Mouse (Mus musculus): ENCODE measurements around the gene A530016L24Rik. TPM values are rescaled to one million over a fixed set of nuclear protein-coding genes. Genes with fewer than 3 reads are reported as not detected.
A peak's percentile ranks its signal among the peaks of the same experiment; 100 is the strongest.

Gene A530016L24Rik
- polyA plus RNA-seq, 1 experiment from 2014 or later = not detected

DNA sequence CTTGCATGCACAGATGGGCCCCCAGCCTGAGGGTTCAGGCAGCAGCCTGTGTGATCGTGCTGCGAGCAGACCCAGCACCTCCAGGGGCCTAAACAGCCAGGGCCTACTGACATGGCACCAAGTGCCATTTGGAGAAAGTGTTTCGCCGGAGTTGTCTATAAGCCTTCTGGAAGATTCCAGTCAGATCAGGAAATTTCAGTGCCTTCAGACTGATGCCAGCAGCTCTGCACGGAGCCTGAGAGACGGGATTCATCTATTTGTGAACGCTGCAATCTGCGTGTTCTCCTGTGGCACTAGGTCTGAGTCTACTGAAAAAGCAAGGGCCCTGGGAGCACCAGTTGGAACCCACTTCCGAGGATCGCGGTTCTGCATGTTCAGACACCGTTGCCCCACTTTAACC is 51.1 kb downstream of the A530016L24Rik start:
- no peak for ATAC-seq (ENCODE audit: low FRiP score)
- Histone ChIP-seq H3K4me1 (peaks cover 48% of the 10 kb centered on the region), H3K9me3 (no peaks in the 10 kb centered on the region), H3K27me3 (peaks cover 8% of the 10 kb centered on the region; the same call in 1 of the 2 replicates), H3K36me3 (replicated peaks) (no peaks in the 10 kb centered on the region), H3K4me2 (no peak overlapping the region), H3K4me3 (replicated peaks) (no peak overlapping the region), H3K27ac (peak overlapping the region; percentile 93), H3K9ac (no peak overlapping the region)
- WGBS = 92% methylated on average over 12 of the region's 12 CpGs

DNA sequence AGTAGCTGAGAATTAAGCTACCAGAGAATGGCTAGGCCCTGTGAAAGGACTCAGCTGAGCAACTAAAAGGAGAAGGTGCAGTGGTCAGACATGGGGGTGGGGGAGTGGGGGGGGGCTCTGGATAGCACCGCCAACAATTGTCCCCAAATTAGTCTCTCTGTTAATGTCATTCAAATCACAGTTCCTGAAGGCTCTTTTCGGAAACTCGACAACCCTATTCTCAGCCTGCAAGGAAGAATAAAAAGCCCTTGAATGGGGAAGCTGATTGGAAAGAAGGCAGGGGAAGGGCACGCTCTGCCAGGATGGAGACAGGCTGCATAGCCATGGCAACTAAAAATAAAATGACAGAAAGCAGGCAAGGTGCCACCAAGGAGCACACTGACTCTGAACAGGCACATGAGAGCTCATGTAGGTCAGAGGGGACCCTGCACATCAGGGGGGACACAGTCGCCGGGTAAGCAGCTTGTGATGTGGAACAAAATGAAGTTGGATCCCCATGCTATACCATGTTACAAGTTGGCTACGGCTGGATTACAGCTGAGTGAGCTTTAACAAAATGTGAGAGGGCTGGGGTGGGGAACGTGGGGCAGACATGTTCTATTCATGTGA is 52.3 kb downstream of the A530016L24Rik start:
- Histone ChIP-seq H3K4me3 (replicated peaks) (no peak overlapping the region), H3K27me3 (peaks cover 8% of the 10 kb centered on the region; the same call in 1 of the 2 replicates), H3K4me1 (peaks cover 57% of the 10 kb centered on the region), H3K27ac (peak overlapping the region; percentile 93), H3K36me3 (replicated peaks) (no peaks in the 10 kb centered on the region), H3K9ac (peak overlapping the region; percentile 44; the same call in 1 of the 2 replicates), H3K9me3 (no peaks in the 10 kb centered on the region), H3K4me2 (peak overlapping the region; percentile 27)
- ATAC-seq (ENCODE audit: low FRiP score) = peak; percentile 87
- 5% methylated on average over 8 of the region's 8 CpGs for WGBS

GRCm38 (mm10) chr12:112542257-112542919 is 53.1 kb downstream of the A530016L24Rik start:
- peak overlapping the region; percentile 44; the same call in 1 of the 2 replicates for H3K9ac ChIP-seq
- H3K27ac ChIP-seq = peak overlapping the region; percentile 93
- no peaks in the 10 kb centered on the region for H3K9me3 ChIP-seq
- H3K36me3 ChIP-seq (replicated peaks) = no peaks in the 10 kb centered on the region
- H3K4me1 ChIP-seq = peaks cover 57% of the 10 kb centered on the region
- WGBS = 37% methylated on average over 13 of the region's 13 CpGs
- peak; percentile 37; the same call in 1 of the 2 replicates for ATAC-seq (ENCODE audit: low FRiP score)
- no peak overlapping the region for H3K4me3 ChIP-seq (replicated peaks)
- peak overlapping the region; percentile 22; the same call in 1 of the 2 replicates for H3K4me2 ChIP-seq
- H3K27me3 ChIP-seq = peaks cover 8% of the 10 kb centered on the region; the same call in 1 of the 2 replicates

DNA sequence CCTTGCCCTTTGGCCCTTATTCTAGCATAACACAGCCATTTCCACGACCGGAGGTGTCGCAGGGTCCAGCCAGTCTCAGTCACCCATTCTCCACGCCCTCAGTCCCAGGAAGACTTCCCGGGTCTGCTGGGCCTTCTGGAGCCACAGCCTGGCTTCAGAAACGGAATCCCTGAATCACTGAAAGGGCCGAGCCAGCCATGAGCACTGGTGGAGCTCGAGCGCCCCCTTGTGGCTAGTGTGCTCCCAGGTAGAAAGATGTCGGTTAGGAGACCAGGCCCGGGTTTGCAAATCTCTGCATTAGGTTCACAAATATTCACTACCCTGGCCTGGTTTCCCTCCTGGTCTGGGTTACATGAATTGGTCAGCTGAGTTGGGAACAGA is 53.7 kb downstream of the A530016L24Rik start:
- H3K4me1 ChIP-seq = peaks cover 57% of the 10 kb centered on the region
- WGBS = under 1% methylated on average over 11 of the region's 11 CpGs
- peak overlapping the region; percentile 93 for H3K27ac ChIP-seq
- peak; percentile 30; the same call in 1 of the 2 replicates for ATAC-seq (ENCODE audit: low FRiP score)
- peaks cover 7% of the 10 kb centered on the region; the same call in 1 of the 2 replicates for H3K27me3 ChIP-seq
- H3K36me3 ChIP-seq (replicated peaks) = no peaks in the 10 kb centered on the region
- H3K4me2 ChIP-seq = peak overlapping the region; percentile 22; the same call in 1 of the 2 replicates
- peak overlapping the region; percentile 44; the same call in 1 of the 2 replicates for H3K9ac ChIP-seq
- no peaks in the 10 kb centered on the region for H3K9me3 ChIP-seq
- no peak overlapping the region for H3K4me3 ChIP-seq (replicated peaks)

- no peak overlapping the region for H3K27ac ChIP-seq
- no peaks in the 10 kb centered on the region for H3K36me3 ChIP-seq (replicated peaks)
- WGBS = 74% methylated on average over 9 of the region's 9 CpGs
- ATAC-seq (ENCODE audit: low FRiP score) = no peak
- peaks cover 4% of the 10 kb centered on the region; the same call in 1 of the 2 replicates for H3K27me3 ChIP-seq
- H3K4me3 ChIP-seq (replicated peaks) = no peak overlapping the region
- peaks cover 57% of the 10 kb centered on the region for H3K4me1 ChIP-seq
- no peak overlapping the region for H3K9ac ChIP-seq
- no peak overlapping the region for H3K4me2 ChIP-seq
- no peaks in the 10 kb centered on the region for H3K9me3 ChIP-seq
Observed at GRCm38 (mm10) chr12:112543941-112544340, 54.7 kb downstream of the A530016L24Rik start.

- Histone ChIP-seq H3K36me3 (replicated peaks) (no peaks in the 10 kb centered on the region), H3K4me3 (replicated peaks) (no peak overlapping the region), H3K9ac (0 out of 2 replicates have a peak overlapping the region, but pooled peaks have one; percentile 8), H3K27me3 (peaks cover 4% of the 10 kb centered on the region; the same call in 1 of the 2 replicates), H3K4me2 (no peak overlapping the region), H3K9me3 (no peaks in the 10 kb centered on the region), H3K27ac (peak overlapping the region; percentile 65), H3K4me1 (peaks cover 56% of the 10 kb centered on the region)
- ATAC-seq (ENCODE audit: low FRiP score) = no peak
- WGBS = 28% methylated on average over 12 of the region's 12 CpGs
Observed at GRCm38 (mm10) chr12:112544946-112545701, 55.9 kb downstream of the A530016L24Rik start.

GRCm38 (mm10) chr12:112546110-112546509 is 56.9 kb downstream of the A530016L24Rik start:
- WGBS = 86% methylated on average over 8 of the region's 8 CpGs
- H3K27ac ChIP-seq = peak overlapping the region; percentile 65; the same call in 1 of the 2 replicates

GRCm38 (mm10) chr12:112549287-112549686 is 60.0 kb downstream of the A530016L24Rik start:
- no peak for ATAC-seq (ENCODE audit: low FRiP score)
- Histone ChIP-seq H3K4me1 (peaks cover 40% of the 10 kb centered on the region), H3K4me3 (replicated peaks) (no peak overlapping the region), H3K4me2 (no peak overlapping the region), H3K9ac (no peak overlapping the region), H3K27me3 (peaks cover 6% of the 10 kb centered on the region; the same call in 1 of the 2 replicates), H3K9me3 (no peaks in the 10 kb centered on the region), H3K36me3 (replicated peaks) (no peaks in the 10 kb centered on the region), H3K27ac (no peak overlapping the region)
- WGBS = 97% methylated on average over 1 of the region's 1 CpGs

More at GRCm38 (mm10) chr12:112546110-112546509, 56.9 kb downstream of the A530016L24Rik start:
- H3K27me3 ChIP-seq = peaks cover 4% of the 10 kb centered on the region; the same call in 1 of the 2 replicates
- no peak for ATAC-seq (ENCODE audit: low FRiP score)
- H3K4me3 ChIP-seq (replicated peaks) = no peak overlapping the region
- H3K36me3 ChIP-seq (replicated peaks) = no peaks in the 10 kb centered on the region
- H3K4me2 ChIP-seq = no peak overlapping the region
- H3K9ac ChIP-seq = no peak overlapping the region
- no peaks in the 10 kb centered on the region for H3K9me3 ChIP-seq
- peaks cover 46% of the 10 kb centered on the region for H3K4me1 ChIP-seq

Other genes starting within 250 kb of the A530016L24Rik start
- gene Tmem179, start 27.3 kb downstream of the A530016L24Rik start, polyA plus RNA-seq (2016; fragmentation: Nextera tagmentation; extraction: Ambion mirVana) = 10.7 and 11.5 TPM in 2 replicates
- gene Inf2, start 99.3 kb downstream of the A530016L24Rik start, polyA plus RNA-seq (2016; fragmentation: Nextera tagmentation; extraction: Ambion mirVana) = 0.70 and 1.3 TPM in 2 replicates
- 2.0 and 2.8 TPM in 2 replicates for gene Adssl1, start 130.6 kb downstream of the A530016L24Rik start, polyA plus RNA-seq (2016; fragmentation: Nextera tagmentation; extraction: Ambion mirVana)
- 151 and 173 TPM in 2 replicates for gene Siva1, start 155.2 kb downstream of the A530016L24Rik start, polyA plus RNA-seq (2016; fragmentation: Nextera tagmentation; extraction: Ambion mirVana)
- gene Akt1, start 185.4 kb downstream of the A530016L24Rik start, polyA plus RNA-seq (2016; fragmentation: Nextera tagmentation; extraction: Ambion mirVana) = 47.0 and 71.6 TPM in 2 replicates
- gene Zbtb42, start 189.4 kb downstream of the A530016L24Rik start, polyA plus RNA-seq (2016; fragmentation: Nextera tagmentation; extraction: Ambion mirVana) = 4.6 and 5.1 TPM in 2 replicates
- gene Cep170b, start 231.0 kb downstream of the A530016L24Rik start, polyA plus RNA-seq (2016; fragmentation: Nextera tagmentation; extraction: Ambion mirVana) = 14.4 and 16.3 TPM in 2 replicates